Mouse (Mus musculus): ENCODE data around the gene Ccdc102a.

The Ccdc102a gene

GRCm38 (mm10) chr8:94917851-94918495, at the start of gene Ccdc102a:
Gene Ccdc102a (minus strand): TSS chr8:94918098.
- no peak for DNase-seq (ENCODE audit: low spot score)

DNA sequence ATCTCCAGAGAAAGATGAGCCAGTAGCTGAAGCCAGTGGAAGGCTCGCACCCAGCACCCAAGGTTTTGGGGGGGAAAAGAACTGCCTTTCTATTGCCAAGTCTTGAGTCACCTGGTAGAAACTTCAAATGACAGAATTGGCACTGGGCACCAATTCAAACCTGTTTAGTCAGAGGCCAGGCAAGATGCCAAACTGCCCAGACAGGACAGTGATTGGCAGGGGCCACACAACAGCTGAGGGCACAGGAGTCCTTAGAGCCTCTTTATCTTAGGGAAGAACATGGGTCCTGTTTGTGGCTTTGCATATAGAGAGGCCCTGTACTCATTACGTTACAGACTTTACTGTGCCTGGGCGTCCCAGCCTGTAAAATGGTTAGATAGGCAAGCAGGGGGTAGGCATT, 49.7 kb upstream of the Ccdc102a start:
- DNase-seq (ENCODE audit: low spot score), result no peak

DNA sequence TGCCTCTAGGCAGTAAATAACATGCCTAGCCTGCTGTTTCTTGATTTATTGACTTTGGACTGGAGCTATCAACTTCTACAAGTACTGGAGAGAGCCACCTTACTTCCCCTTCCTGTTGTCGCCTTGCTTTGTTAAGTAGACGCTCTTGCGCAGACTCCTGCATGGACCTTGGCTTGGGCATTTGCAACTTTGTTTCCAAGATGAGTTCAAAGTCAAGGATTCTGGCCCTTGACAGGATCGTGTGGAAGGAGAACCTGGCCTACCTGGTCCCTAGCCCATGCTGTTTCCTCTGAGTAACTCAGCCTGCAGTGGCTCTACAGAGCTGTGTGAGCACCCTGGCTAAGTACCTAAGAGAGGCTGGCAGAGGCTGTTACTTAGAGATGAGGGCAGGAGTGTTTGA, 49.2 kb upstream of the Ccdc102a start:
- DNase-seq (ENCODE audit: low spot score), result no peak

GRCm38 (mm10) chr8:94966578-94966977, 48.7 kb upstream of the Ccdc102a start:
- peak; percentile 83 for DNase-seq (ENCODE audit: low spot score)

DNA sequence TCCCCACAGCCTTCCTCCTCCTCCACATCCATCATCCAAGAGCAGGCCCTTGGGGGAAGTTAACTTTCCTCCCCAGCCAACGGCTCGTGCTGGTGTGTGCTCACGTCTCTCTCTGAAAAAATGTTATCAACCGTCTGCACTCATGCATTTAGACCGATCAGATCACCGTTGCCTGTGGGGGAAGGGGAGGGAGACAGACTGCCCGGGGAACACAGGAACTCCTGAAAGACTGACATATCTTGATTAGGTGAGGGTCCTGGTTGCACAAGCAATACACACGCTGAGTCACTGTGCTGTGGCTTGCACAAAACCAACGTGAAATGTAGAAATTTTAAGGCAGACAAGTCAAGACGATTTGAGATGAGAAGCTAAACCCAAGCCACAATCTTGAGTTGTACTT, 46.9 kb upstream of the Ccdc102a start:
- no peak for DNase-seq (ENCODE audit: low spot score)

GRCm38 (mm10) chr8:94962201-94962600, 44.3 kb upstream of the Ccdc102a start:
- DNase-seq (ENCODE audit: low spot score), result no peak

GRCm38 (mm10) chr8:94956078-94956574, 38.2 kb upstream of the Ccdc102a start:
- no peak for DNase-seq (ENCODE audit: low spot score)

- peak; percentile 52 for DNase-seq (ENCODE audit: low spot score)
These were observed 37.2 kb upstream of the Ccdc102a start for GRCm38 (mm10) chr8:94954921-94955758.

GRCm38 (mm10) chr8:94954368-94954737, 36.5 kb upstream of the Ccdc102a start:
- DNase-seq (ENCODE audit: low spot score), result no peak

- no peak for DNase-seq (ENCODE audit: low spot score)
These were observed 35.9 kb upstream of the Ccdc102a start for GRCm38 (mm10) chr8:94953624-94954367.

DNA sequence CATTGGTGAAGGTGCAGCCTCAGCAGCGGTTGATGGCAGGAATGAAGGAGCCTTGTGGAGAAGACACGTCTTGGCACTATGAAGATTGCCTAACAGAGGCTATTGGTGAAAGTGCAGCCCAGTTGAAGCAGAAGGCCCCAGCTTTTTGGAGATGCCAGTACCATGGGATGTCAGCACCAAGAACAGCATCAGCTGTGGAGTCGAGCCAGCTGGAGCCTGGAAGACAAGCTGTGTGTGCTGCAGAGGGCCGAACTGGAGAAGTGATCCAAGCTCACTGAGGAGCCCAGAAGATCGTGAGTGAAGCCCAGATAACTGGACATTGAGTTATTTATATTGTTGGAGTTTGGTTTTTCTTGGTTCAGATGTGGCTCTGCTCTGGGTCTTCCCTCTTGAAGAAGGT, 34.2 kb upstream of the Ccdc102a start:
- no peak for DNase-seq (ENCODE audit: low spot score)

- DNase-seq (ENCODE audit: low spot score), result no peak
These were observed 32.6 kb upstream of the Ccdc102a start for GRCm38 (mm10) chr8:94950458-94950857.

DNA sequence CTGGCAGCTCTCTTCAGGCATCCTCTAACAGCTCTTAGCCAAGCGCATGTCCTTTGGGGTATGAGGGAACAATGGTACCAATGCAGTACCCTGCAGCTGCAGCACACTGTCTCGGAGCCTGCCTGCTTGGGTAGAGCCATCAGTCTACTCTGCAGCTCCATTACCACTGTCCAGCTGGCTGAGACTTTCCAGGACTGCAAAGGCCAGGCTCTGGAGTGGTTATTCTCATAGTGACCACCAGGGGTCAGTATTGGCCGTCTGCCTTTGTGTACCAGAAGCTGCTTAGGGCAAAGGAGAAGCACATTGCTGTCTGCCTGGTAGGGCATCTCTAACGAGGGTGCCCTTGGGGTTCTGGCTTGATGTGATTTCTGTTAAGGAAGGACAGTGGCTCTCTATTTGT, 32.1 kb upstream of the Ccdc102a start:
- DNase-seq (ENCODE audit: low spot score), result peak; percentile 96

GRCm38 (mm10) chr8:94949010-94949409, 31.1 kb upstream of the Ccdc102a start:
- no peak for DNase-seq (ENCODE audit: low spot score)

GRCm38 (mm10) chr8:94948421-94948820, 30.5 kb upstream of the Ccdc102a start:
- peak; percentile 54 for DNase-seq (ENCODE audit: low spot score)

DNA sequence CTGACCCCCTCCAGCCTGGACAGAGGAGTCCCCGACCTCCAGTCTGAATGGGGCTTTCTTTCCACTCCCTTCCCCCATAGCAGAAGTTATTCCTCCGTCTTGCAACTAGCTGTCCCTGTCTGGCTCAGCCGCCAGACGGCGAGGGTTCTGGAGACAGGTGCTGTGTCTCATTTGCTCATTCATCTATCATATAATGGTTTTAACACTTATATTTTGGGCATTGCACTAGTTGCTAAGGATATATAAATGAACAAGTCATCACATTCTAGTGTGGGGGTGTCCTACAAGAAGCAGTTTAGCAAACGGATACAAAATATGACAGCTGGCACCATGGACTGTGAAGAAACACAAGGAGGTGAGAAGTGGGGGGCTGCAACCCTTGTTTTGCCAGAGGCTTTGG, 27.3 kb upstream of the Ccdc102a start:
- DNase-seq (ENCODE audit: low spot score), result no peak

DNA sequence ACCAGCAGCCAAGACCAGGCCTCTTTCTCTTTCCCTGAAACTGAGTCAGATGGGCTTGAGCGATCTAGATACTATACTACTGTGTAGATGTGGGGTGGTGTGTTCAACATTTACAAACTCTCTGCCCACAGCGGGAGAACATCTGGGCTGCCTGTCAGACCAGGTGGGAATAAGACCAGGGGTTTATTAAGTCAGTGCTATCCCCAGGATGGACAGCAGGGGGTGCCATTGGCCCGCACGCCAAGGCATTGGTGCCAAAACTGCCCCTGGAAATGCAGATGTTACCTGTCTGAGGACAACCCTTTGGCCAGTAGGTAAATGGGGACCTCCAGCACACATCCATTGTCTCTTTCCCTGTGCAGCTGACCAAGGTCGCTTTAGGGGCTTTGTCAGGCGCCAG, 24.7 kb upstream of the Ccdc102a start:
- peak; percentile 84 for DNase-seq (ENCODE audit: low spot score)

DNA sequence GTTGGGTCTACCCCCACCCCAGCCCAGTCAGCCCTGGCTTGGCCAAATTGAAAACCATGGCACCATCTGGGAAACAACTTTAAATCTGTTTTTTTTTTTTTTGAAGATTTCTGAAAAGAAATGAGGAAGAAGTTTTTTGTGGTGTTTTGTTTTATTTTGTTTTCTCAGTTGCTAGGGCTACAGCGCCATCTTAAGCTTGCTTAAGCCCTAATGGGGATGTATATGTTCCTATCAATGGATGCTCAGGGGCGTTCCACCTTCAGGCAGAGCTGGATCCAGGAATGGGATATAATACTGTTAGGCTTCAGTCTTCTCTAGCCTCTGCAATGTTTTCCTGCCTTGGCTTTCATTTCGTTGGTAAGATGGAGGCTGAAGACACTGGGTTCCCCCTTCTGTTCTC, 17.3 kb upstream of the Ccdc102a start:
- DNase-seq (ENCODE audit: low spot score), result no peak

GRCm38 (mm10) chr8:94933918-94934317, 16.0 kb upstream of the Ccdc102a start:
- no peak for DNase-seq (ENCODE audit: low spot score)

- DNase-seq (ENCODE audit: low spot score), result no peak
These were observed 10.3 kb upstream of the Ccdc102a start for GRCm38 (mm10) chr8:94928227-94928626.

DNA sequence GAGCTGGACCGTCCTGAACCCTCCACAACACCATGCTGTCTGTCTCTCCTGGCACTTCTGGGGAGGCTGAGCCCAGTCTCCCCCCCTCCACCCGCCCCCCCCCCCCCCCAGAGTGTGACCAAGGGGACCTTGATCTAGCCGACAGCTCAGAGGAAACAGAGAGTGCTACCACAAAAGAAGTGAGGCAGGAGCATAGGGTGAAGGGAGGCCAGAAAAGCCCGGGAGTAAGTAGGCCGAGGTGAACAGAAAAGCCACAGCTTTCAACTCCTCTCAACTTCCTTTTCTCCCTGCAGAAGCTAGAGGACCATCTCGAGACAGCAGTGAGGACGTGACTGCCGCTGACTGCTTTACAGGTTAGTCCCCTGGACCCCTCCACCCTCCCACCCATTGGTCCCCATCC, 5.5 kb upstream of the Ccdc102a start, which contains the start of gene Adgrg5:
Adgrg5 (plus strand) TSS at position 290 of the 400 bp plus-strand sequence.
- DNase-seq (ENCODE audit: low spot score), result no peak

GRCm38 (mm10) chr8:94922602-94923001, 4.7 kb upstream of the Ccdc102a start:
- no peak for DNase-seq (ENCODE audit: low spot score)

GRCm38 (mm10) chr8:94922176-94922575, 4.3 kb upstream of the Ccdc102a start:
- no peak for DNase-seq (ENCODE audit: low spot score)
